7 mouse cellular contexts compared by ENCODE assay signal in genomic region chr8:126852663-126853390, GRCm38 (mm10).
A peak's percentile ranks its signal among the peaks of the same experiment; 100 is the strongest.
DNase-seq lines count a peak whose midpoint lies in the region; ATAC-seq and TF ChIP-seq lines count a peak whose summit lies in the region.

No protein-coding gene starts in this region.

- H3K27me3 ChIP-seq in ES-Bruce4 (ENCODE audit: control insufficient read depth, insufficient read depth, low read length, poor library complexity, severe bottlenecking), result no peaks in the 10 kb centered on the region
- H3K27me3 ChIP-seq in kidney, embryonic 16.5 days (ENCODE audit: insufficient read depth, low read length), result no peaks in the 10 kb centered on the region

- H3K4me3 ChIP-seq in ES-Bruce4 (ENCODE audit: low read depth, low read length), result no peak overlapping the region
- no peak overlapping the region for H3K4me3 ChIP-seq in kidney, embryonic 16.5 days (ENCODE audit: low read length)
- H3K4me3 ChIP-seq in macrophage (ENCODE audit: inconsistent target), result no peak overlapping the region

- no peak for TF ChIP-seq CTCF in ES-Bruce4 (IDR thresholded peaks at IDR 0.05; ENCODE audit: low read depth, low read length)

- H3K27ac ChIP-seq in ES-Bruce4 (ENCODE audit: insufficient read depth, low read length) (no peak overlapping the region), macrophage (peak overlapping the region; percentile 100)
- H3K27ac ChIP-seq in kidney, embryonic 16.5 days (ENCODE audit: low read length), result peak overlapping the region; percentile 83

- H3K79me2 ChIP-seq in macrophage (ENCODE audit: inconsistent target), result no peaks in the 10 kb centered on the region

- H3K9me3 ChIP-seq in ES-Bruce4 (replicated peaks; ENCODE audit: control insufficient read depth, insufficient read depth, low read length, poor library complexity, severe bottlenecking), result no peaks in the 10 kb centered on the region
- no peaks in the 10 kb centered on the region for H3K9me3 ChIP-seq in kidney, embryonic 16.5 days (ENCODE audit: low read length)

- 47% methylated on average over 10 of the region's 10 CpGs for WGBS in kidney, embryonic 16.5 days
- 25% methylated on average over 9 of the region's 10 CpGs for WGBS in macrophage (ENCODE audit: missing documents)

- ATAC-seq in kidney, embryonic 16.5 days (ENCODE audit: low FRiP score, low TSS enrichment), result no peak

- no peak overlapping the region for H3K9ac ChIP-seq in ES-Bruce4 (ENCODE audit: low read depth, poor library complexity, severe bottlenecking)
- H3K9ac ChIP-seq in kidney, embryonic 16.5 days (replicated peaks; ENCODE audit: low read length), result no peak overlapping the region

- DNase-seq in 416B (ENCODE audit: low read depth), result peak; percentile 92
- DNase-seq in heart, adult 9 months (ENCODE audit: low spot score in 2 of 2), result peak; percentile 84 to 87
- DNase-seq in cerebellum, adult 9-10 months, result no peak
- DNase-seq in frontal cortex, postnatal 36 days (ENCODE audit: low spot score in 2 of 2), result no peak

- H3K4me1 ChIP-seq in ES-Bruce4 (ENCODE audit: control insufficient read depth, insufficient read depth, low read length), result peaks cover 7% of the 10 kb centered on the region
- H3K4me1 ChIP-seq in kidney, embryonic 16.5 days (ENCODE audit: insufficient read depth, low read length), result peaks cover 35% of the 10 kb centered on the region

- no peak for TF ChIP-seq POLR2A in ES-Bruce4 (IDR thresholded peaks at IDR 0.05; ENCODE audit: insufficient read depth, low read length)

- no peaks in the 10 kb centered on the region for H3K36me3 ChIP-seq in ES-Bruce4 (ENCODE audit: control insufficient read depth, insufficient read depth, low read length, poor library complexity, severe bottlenecking)
- H3K36me3 ChIP-seq in kidney, embryonic 16.5 days (ENCODE audit: insufficient read depth, low read length), result no peaks in the 10 kb centered on the region
- no peaks in the 10 kb centered on the region for H3K36me3 ChIP-seq in macrophage (ENCODE audit: inconsistent target)

- TF ChIP-seq EP300 in ES-Bruce4 (IDR thresholded peaks at IDR 0.05; ENCODE audit: insufficient read depth, low read depth, low read length), result peak; percentile 57; the same call in 1 of the 2 replicates

- H3K4me2 ChIP-seq in kidney, embryonic 16.5 days (replicated peaks; ENCODE audit: low read depth, low read length), result no peak overlapping the region

Comparison
In these comparisons a context has a peak if more than half of its experiments do, and no peak if none do; other contexts are left out.
1. DNase-seq: peak in 416B (single experiment) and heart, adult 9 months (2 of 2); none in cerebellum, adult 9-10 months (single experiment) and frontal cortex, postnatal 36 days (0 of 2).